Mouse (Mus musculus): ENCODE measurements at regions not wholly inside any gene's neighbourhood (a gene's known extent, or its start where the extent isn't known, plus 50 kb on each side); places are given as distances from the start of the nearest gene placed in this dataset.

- no peaks in the 10 kb centered on the region for H3K4me1 ChIP-seq (ENCODE audit: control insufficient read depth, insufficient read depth, low read length)
- no peaks in the 10 kb centered on the region for H3K9me3 ChIP-seq (replicated peaks; ENCODE audit: control insufficient read depth, insufficient read depth, low read length, poor library complexity, severe bottlenecking)
- H3K9ac ChIP-seq (ENCODE audit: low read depth, poor library complexity, severe bottlenecking) = no peak overlapping the region
- no peak overlapping the region for H3K27ac ChIP-seq (ENCODE audit: insufficient read depth, low read length)
- H3K36me3 ChIP-seq (ENCODE audit: control insufficient read depth, insufficient read depth, low read length, poor library complexity, severe bottlenecking) = no peaks in the 10 kb centered on the region
- H3K4me3 ChIP-seq (ENCODE audit: low read depth, low read length) = no peak overlapping the region
- no peaks in the 10 kb centered on the region for H3K27me3 ChIP-seq (ENCODE audit: control insufficient read depth, insufficient read depth, low read length, poor library complexity, severe bottlenecking)
- TF ChIP-seq EP300 (IDR thresholded peaks at IDR 0.05; ENCODE audit: insufficient read depth, low read depth, low read length) (no peak), CTCF (IDR thresholded peaks at IDR 0.05; ENCODE audit: low read depth, low read length) (no peak), POLR2A (IDR thresholded peaks at IDR 0.05; ENCODE audit: insufficient read depth, low read length) (no peak)
Measured at GRCm38 (mm10) chr8:87025946-87026345, 140.9 kb upstream of the N4bp1 start.

- no peaks in the 10 kb centered on the region for H3K9me3 ChIP-seq (replicated peaks; ENCODE audit: control insufficient read depth, insufficient read depth, low read length, poor library complexity, severe bottlenecking)
- no peak overlapping the region for H3K27ac ChIP-seq (ENCODE audit: insufficient read depth, low read length)
- H3K4me1 ChIP-seq (ENCODE audit: control insufficient read depth, insufficient read depth, low read length) = no peaks in the 10 kb centered on the region
- H3K27me3 ChIP-seq (ENCODE audit: control insufficient read depth, insufficient read depth, low read length, poor library complexity, severe bottlenecking) = no peaks in the 10 kb centered on the region
- no peak overlapping the region for H3K4me3 ChIP-seq (ENCODE audit: low read depth, low read length)
- H3K9ac ChIP-seq (ENCODE audit: low read depth, poor library complexity, severe bottlenecking) = no peak overlapping the region
- H3K36me3 ChIP-seq (ENCODE audit: control insufficient read depth, insufficient read depth, low read length, poor library complexity, severe bottlenecking) = no peaks in the 10 kb centered on the region
- TF ChIP-seq EP300 (IDR thresholded peaks at IDR 0.05; ENCODE audit: insufficient read depth, low read depth, low read length) = no peak
- TF ChIP-seq POLR2A (IDR thresholded peaks at IDR 0.05; ENCODE audit: insufficient read depth, low read length) = no peak
Measured at GRCm38 (mm10) chr8:87019795-87020194, 134.7 kb upstream of the N4bp1 start.

DNA sequence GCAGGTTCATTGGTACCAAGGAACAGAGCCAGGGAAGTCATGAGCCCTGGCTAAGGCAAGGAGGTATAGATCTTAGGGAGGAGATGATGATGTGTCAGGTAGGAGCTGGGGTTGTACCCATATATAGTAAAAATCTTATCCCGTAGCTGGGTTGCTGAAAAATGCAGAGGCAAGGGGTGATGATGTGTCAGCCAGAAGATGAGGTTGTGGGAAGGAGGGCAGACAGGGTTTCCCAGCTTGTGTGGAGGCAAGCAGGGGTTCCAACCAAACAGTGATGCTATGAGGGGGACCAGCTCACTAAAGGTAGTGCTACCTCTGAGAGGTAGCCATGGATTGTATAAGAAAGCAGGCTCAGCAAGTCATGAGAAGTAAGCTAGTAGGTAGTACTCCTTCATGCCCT, 90.5 kb upstream of the N4bp1 start:
- H3K36me3 ChIP-seq (ENCODE audit: control insufficient read depth, insufficient read depth, low read length, poor library complexity, severe bottlenecking) = no peaks in the 10 kb centered on the region
- no peak overlapping the region for H3K4me3 ChIP-seq (ENCODE audit: low read depth, low read length)
- H3K27me3 ChIP-seq (ENCODE audit: control insufficient read depth, insufficient read depth, low read length, poor library complexity, severe bottlenecking) = no peaks in the 10 kb centered on the region
- no peak overlapping the region for H3K27ac ChIP-seq (ENCODE audit: insufficient read depth, low read length)
- H3K4me1 ChIP-seq (ENCODE audit: control insufficient read depth, insufficient read depth, low read length) = no peaks in the 10 kb centered on the region
- H3K9me3 ChIP-seq (replicated peaks; ENCODE audit: control insufficient read depth, insufficient read depth, low read length, poor library complexity, severe bottlenecking) = no peaks in the 10 kb centered on the region
- no peak overlapping the region for H3K9ac ChIP-seq (ENCODE audit: low read depth, poor library complexity, severe bottlenecking)
- TF ChIP-seq POLR2A (IDR thresholded peaks at IDR 0.05; ENCODE audit: insufficient read depth, low read length) (no peak), EP300 (IDR thresholded peaks at IDR 0.05; ENCODE audit: insufficient read depth, low read depth, low read length) (no peak), CTCF (IDR thresholded peaks at IDR 0.05; ENCODE audit: low read depth, low read length) (no peak)

GRCm38 (mm10) chr8:86971736-86972135, 86.7 kb upstream of the N4bp1 start:
- no peaks in the 10 kb centered on the region for H3K27me3 ChIP-seq (ENCODE audit: control insufficient read depth, insufficient read depth, low read length, poor library complexity, severe bottlenecking)
- H3K9ac ChIP-seq (ENCODE audit: low read depth, poor library complexity, severe bottlenecking) = no peak overlapping the region
- no peaks in the 10 kb centered on the region for H3K4me1 ChIP-seq (ENCODE audit: control insufficient read depth, insufficient read depth, low read length)
- TF ChIP-seq POLR2A (IDR thresholded peaks at IDR 0.05; ENCODE audit: insufficient read depth, low read length) = no peak
- no peak for TF ChIP-seq EP300 (IDR thresholded peaks at IDR 0.05; ENCODE audit: insufficient read depth, low read depth, low read length)
- TF ChIP-seq CTCF (IDR thresholded peaks at IDR 0.05; ENCODE audit: low read depth, low read length) = no peak
- no peaks in the 10 kb centered on the region for H3K36me3 ChIP-seq (ENCODE audit: control insufficient read depth, insufficient read depth, low read length, poor library complexity, severe bottlenecking)
- H3K9me3 ChIP-seq (replicated peaks; ENCODE audit: control insufficient read depth, insufficient read depth, low read length, poor library complexity, severe bottlenecking) = 0 out of 2 replicates have a peak, but pooled peaks cover 3% of the 10 kb centered on the region
- H3K4me3 ChIP-seq (ENCODE audit: low read depth, low read length) = no peak overlapping the region
- H3K27ac ChIP-seq (ENCODE audit: insufficient read depth, low read length) = no peak overlapping the region

DNA sequence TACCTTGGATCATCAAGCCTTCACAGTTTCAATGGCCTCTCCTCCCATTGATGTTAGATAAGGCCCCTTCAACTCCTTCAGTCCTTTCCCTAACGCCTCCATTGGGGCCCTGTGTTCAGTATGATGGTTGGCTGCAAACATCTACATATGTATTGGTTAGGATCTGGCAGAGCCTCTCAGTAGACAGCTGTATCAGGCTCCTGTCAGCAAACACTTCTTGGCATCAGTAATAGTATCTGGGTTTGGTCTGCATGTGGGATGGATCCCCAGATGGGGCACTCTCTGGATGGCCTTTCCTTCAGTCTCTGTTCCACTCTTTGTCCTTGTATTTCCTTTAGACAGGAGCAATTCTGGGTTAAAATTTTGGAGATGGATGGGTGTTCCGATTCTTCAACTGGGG, 84.0 kb upstream of the N4bp1 start:
- Histone ChIP-seq H3K36me3 (ENCODE audit: control insufficient read depth, insufficient read depth, low read length, poor library complexity, severe bottlenecking) (no peaks in the 10 kb centered on the region), H3K4me3 (ENCODE audit: low read depth, low read length) (no peak overlapping the region), H3K9ac (ENCODE audit: low read depth, poor library complexity, severe bottlenecking) (no peak overlapping the region), H3K9me3 (replicated peaks; ENCODE audit: control insufficient read depth, insufficient read depth, low read length, poor library complexity, severe bottlenecking) (0 out of 2 replicates have a peak, but pooled peaks cover 3% of the 10 kb centered on the region), H3K27me3 (ENCODE audit: control insufficient read depth, insufficient read depth, low read length, poor library complexity, severe bottlenecking) (no peaks in the 10 kb centered on the region), H3K27ac (ENCODE audit: insufficient read depth, low read length) (no peak overlapping the region), H3K4me1 (ENCODE audit: control insufficient read depth, insufficient read depth, low read length) (no peaks in the 10 kb centered on the region)
- TF ChIP-seq CTCF (IDR thresholded peaks at IDR 0.05; ENCODE audit: low read depth, low read length) (no peak), EP300 (IDR thresholded peaks at IDR 0.05; ENCODE audit: insufficient read depth, low read depth, low read length) (no peak), POLR2A (IDR thresholded peaks at IDR 0.05; ENCODE audit: insufficient read depth, low read length) (no peak)

DNA sequence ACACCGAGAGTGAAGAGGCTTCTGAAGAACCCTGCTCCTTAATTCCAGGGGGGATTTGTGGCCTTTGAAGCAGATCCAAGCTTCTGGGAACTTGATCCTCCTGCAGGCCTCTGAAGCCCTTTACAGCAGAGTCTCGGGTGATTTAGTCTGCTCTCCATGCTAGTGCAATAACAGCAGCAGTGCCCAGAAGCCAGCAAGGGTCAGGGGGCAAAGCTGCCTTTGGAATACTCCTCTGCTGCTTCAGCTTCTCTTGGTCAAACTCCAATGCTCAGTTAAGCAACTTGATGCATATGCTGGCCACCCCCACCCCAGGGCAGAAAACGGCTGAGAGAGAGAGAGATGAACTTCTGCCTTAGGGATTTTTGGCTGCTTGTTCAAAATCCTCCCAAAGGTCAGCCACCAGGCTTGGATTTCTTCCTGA, 82.8 kb upstream of the N4bp1 start:
- TF ChIP-seq POLR2A (IDR thresholded peaks at IDR 0.05; ENCODE audit: insufficient read depth, low read length) (no peak), EP300 (IDR thresholded peaks at IDR 0.05; ENCODE audit: insufficient read depth, low read depth, low read length) (no peak), CTCF (IDR thresholded peaks at IDR 0.05; ENCODE audit: low read depth, low read length) (no peak)
- no peak overlapping the region for H3K27ac ChIP-seq (ENCODE audit: insufficient read depth, low read length)

More for the DNA sequence above, 82.8 kb upstream of the N4bp1 start:
- no peaks in the 10 kb centered on the region for H3K4me1 ChIP-seq (ENCODE audit: control insufficient read depth, insufficient read depth, low read length)
- no peak overlapping the region for H3K4me3 ChIP-seq (ENCODE audit: low read depth, low read length)
- H3K27me3 ChIP-seq (ENCODE audit: control insufficient read depth, insufficient read depth, low read length, poor library complexity, severe bottlenecking) = no peaks in the 10 kb centered on the region
- H3K36me3 ChIP-seq (ENCODE audit: control insufficient read depth, insufficient read depth, low read length, poor library complexity, severe bottlenecking) = no peaks in the 10 kb centered on the region
- H3K9ac ChIP-seq (ENCODE audit: low read depth, poor library complexity, severe bottlenecking) = no peak overlapping the region
- H3K9me3 ChIP-seq (replicated peaks; ENCODE audit: control insufficient read depth, insufficient read depth, low read length, poor library complexity, severe bottlenecking) = 0 out of 2 replicates have a peak, but pooled peaks cover 3% of the 10 kb centered on the region
